Mouse (Mus musculus) hindbrain, embryonic 12.5 days (tissue): ENCODE data around the gene Mical2. TPM values are rescaled to one million over a fixed set of nuclear protein-coding genes. Genes with fewer than 3 reads are reported as not detected.

Experiments used
- ATAC-seq: fragments of 200-750 bp; cut with Nextera tagmentation; 2 replicates; pipeline ENCODE4 v1.8.0; 2017; ENCODE audit warnings: moderate TSS enrichment; ENCODE audit not compliant: low FRiP score
- H3K27ac ChIP-seq: fragments of 300-500 bp; sonication (generic); 2 replicates; pipeline ENCODE4 v1.5.1; 2016; ENCODE audit warnings: mild to moderate bottlenecking
- H3K27me3 ChIP-seq: fragments of 300-500 bp; sonication (generic); 2 replicates; pipeline ENCODE4 v1.6.1; 2016; ENCODE audit warnings: mild to moderate bottlenecking
- H3K36me3 ChIP-seq: fragments of 300-500 bp; sonication (generic); 2 replicates; pipeline ENCODE4 v1.6.1; 2016; ENCODE audit warnings: mild to moderate bottlenecking
- H3K4me1 ChIP-seq: fragments of 300-500 bp; sonication (generic); 2 replicates; pipeline ENCODE4 v1.6.1; 2016
- H3K4me2 ChIP-seq: fragments of 300-500 bp; sonication (generic); replicated peaks from 2 replicates; pipeline ENCODE4 v1.6.1; 2016; ENCODE audit warnings: mild to moderate bottlenecking
- H3K4me3 ChIP-seq: fragments of 300-500 bp; sonication (generic); 2 replicates; pipeline ENCODE4 v1.5.1; 2016; ENCODE audit warnings: mild to moderate bottlenecking
- H3K9ac ChIP-seq: fragments of 300-500 bp; sonication (generic); 2 replicates; pipeline ENCODE4 v1.6.1; 2016; ENCODE audit warnings: mild to moderate bottlenecking, moderate library complexity
- H3K9me3 ChIP-seq: fragments of 300-500 bp; sonication (generic); replicated peaks from 2 replicates; pipeline ENCODE4 v1.6.1; 2016; ENCODE audit warnings: mild to moderate bottlenecking
- WGBS: fragments of 180-500 bp; shearing (Covaris S2); methylation state at CpG from one replicate; pipeline ENCODE4 v1.1.7; 2016; 5-methylcytosine and 5-hydroxymethylcytosine counted together
- polyA plus RNA-seq: library from polyadenylated mRNA; unstranded; fragments of >200 nt; fragmentation: Nextera tagmentation; extraction: Ambion mirVana; gene quantifications from 2 replicates; pipeline ENCODE4 v1.2.1, GENCODE M21; 2016

Gene Mical2
- polyA plus RNA-seq, 1 experiment from 2014 or later: 1.6 TPM

DNA sequence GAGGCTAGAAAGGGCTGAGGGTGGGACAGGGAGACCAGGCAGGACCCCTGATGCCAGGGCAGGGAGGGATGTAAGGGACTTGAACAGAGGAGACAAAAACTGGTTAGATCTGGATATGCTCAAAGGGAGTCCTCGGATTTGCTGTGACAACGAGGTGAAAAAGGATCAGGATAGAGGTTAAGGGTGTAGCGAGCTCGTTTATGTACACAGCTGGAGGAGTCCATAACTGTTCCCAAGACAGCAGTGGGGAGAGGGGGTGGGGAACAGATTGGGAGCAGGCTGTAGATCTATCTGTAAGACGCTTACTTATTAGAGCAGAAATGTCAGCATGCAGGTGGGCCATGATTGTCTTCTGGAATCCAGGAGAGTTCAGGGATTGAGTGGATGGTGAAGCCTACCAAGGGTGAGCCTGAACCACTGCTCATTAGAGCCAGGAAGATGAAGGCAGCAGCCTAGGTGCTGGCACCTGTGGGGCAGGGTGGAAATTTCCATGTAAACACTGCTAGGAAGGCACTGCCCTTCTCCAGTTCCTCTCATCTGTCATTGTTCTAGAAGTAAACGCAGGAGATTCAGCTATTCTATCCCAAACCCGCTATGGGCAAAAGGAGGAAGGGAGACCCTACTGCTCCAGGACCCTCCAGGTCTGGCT is 67.9 kb downstream of the Mical2 start:
- Histone ChIP-seq H3K9ac (no peak overlapping the region), H3K9me3 (no peaks in the 10 kb centered on the region), H3K4me1 (no peaks in the 10 kb centered on the region), H3K4me2 (no peak overlapping the region), H3K4me3 (no peak overlapping the region), H3K36me3 (no peaks in the 10 kb centered on the region), H3K27ac (no peak overlapping the region), H3K27me3 (no peaks in the 10 kb centered on the region)
- no peak for ATAC-seq
- 69% methylated on average over 7 of the region's 7 CpGs for WGBS

DNA sequence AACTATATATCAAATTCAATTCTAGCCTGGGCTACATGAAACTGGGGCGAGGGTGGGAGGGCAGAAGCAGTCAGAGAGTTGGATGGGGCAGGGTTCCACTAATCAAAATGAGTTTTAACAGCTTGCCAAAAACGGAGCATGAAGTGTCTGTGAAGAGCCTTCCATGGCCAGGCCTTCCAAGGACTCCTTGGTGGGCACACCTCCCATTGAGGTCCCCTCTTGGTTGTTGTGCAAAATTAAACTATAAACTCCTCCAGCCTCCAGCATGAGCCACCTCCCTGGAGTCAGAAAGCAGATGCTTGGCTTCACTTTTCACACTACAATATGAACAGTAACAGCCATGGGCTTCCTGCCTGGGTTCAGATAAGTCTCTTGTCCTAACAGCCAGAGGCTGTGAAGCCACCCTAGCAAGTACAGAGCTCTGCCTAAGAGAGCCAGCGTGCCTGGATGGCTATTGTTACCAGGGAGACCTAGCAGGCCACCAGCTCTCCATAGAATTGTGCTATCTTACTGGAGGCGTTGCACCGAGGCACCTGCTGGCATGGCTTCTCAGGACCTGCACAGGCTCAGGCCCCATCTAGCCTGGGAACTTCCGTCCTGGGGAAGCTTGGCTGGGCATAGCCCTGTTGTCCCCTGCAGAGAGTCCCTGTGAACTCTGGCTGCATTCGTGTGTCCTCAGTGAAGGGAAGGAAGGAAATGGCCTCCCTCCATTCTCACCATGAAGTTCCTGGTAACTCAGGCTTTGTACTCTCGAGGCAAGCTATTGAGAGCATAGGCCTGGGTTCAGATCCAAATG is 70.0 kb downstream of the Mical2 start:
- Histone ChIP-seq H3K4me1 (0 out of 2 replicates have a peak, but pooled peaks cover 4% of the 10 kb centered on the region), H3K9me3 (no peaks in the 10 kb centered on the region), H3K27me3 (no peaks in the 10 kb centered on the region), H3K9ac (no peak overlapping the region), H3K4me3 (no peak overlapping the region), H3K36me3 (no peaks in the 10 kb centered on the region), H3K4me2 (no peak overlapping the region), H3K27ac (no peak overlapping the region)
- ATAC-seq: no peak
- 62% methylated on average over 8 of the region's 8 CpGs for WGBS

DNA sequence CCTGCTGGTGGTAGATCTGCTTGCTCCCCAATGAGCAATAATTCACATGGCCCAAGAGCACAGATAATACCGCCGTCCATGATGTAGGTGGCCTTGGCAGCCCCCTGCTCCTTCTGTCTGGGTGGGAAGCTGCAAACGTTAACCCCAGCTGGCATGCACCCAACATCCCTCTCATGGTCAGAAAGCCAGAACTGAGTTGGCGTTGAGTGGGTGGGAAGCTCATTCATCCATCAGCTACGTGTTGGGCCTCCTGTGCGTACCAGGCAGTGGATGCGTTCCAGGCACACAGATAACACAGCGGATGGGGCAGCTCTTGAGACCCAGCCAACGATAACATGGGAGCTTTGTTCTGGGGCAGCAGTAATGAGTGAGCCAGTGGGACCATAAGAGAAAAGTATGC is 72.4 kb downstream of the Mical2 start:
- H3K9ac ChIP-seq: no peak overlapping the region
- no peaks in the 10 kb centered on the region for H3K9me3 ChIP-seq
- no peak overlapping the region for H3K4me2 ChIP-seq
- WGBS: 84% methylated on average over 9 of the region's 9 CpGs
- no peaks in the 10 kb centered on the region for H3K27me3 ChIP-seq
- H3K27ac ChIP-seq: no peak overlapping the region
- no peak overlapping the region for H3K4me3 ChIP-seq
- H3K4me1 ChIP-seq: 0 out of 2 replicates have a peak, but pooled peaks cover 4% of the 10 kb centered on the region
- no peaks in the 10 kb centered on the region for H3K36me3 ChIP-seq
- no peak for ATAC-seq

DNA sequence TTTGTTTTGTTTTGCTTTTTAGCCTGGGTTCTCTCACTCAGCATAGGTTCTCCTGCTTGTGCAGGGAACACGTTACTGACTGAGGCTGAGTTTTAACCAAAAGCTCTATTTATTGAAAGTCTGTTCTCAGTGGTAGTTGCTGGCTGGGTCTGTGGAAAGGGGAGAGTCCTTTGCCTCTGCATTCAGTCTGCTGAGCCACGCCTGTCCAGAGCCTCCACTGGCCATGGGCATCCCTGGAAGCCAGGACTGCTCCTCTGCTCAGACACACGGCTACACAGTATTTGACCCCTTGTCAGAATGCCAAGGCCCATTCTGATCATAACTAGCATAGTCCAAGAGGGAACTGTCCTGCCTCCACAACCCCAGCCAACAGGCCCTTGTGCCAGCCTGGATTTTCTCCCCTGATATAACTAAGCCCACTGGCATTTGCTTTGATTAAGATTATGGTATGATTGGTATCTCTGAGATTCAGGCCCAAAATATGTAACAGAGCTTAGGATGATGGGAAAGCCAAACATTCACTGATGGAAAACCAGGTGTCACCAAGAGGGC is 73.3 kb downstream of the Mical2 start:
- WGBS: 73% methylated on average over 3 of the region's 3 CpGs
- H3K27me3 ChIP-seq: no peaks in the 10 kb centered on the region
- no peak for ATAC-seq
- H3K9ac ChIP-seq: no peak overlapping the region
- H3K4me2 ChIP-seq: no peak overlapping the region
- H3K9me3 ChIP-seq: no peaks in the 10 kb centered on the region
- H3K4me3 ChIP-seq: no peak overlapping the region
- 0 out of 2 replicates have a peak, but pooled peaks cover 4% of the 10 kb centered on the region for H3K4me1 ChIP-seq
- H3K27ac ChIP-seq: no peak overlapping the region
- no peaks in the 10 kb centered on the region for H3K36me3 ChIP-seq

DNA sequence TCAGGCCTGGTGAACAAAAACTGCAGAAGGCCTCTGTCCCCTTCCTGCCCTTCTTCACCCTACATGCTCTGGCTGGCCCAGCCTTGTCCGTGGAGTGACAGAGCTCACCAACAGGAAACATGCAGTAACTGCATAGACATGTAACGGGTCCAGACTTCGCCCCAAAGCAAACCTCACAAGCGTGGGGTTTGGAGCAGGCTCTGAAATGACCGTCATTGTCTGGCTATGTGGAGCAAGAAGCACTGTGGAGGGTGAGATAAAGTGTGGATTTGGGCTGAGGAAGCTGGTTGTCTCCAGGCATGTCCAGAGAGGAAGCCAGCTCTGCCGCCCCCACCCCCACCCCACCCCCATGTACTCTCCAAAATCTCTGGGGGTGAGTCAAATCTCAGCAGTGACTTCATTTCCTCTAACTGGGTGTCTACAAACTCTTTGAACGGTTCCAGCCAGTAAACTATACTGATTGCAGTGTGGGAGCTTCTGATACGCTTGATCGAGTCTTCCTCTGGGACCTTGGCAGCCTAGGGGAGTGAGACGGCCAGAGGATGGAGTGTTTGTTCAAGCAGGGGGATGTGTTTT is 74.0 kb downstream of the Mical2 start:
- Histone ChIP-seq H3K27ac (no peak overlapping the region), H3K9ac (no peak overlapping the region), H3K4me2 (no peak overlapping the region), H3K36me3 (no peaks in the 10 kb centered on the region), H3K4me1 (0 out of 2 replicates have a peak, but pooled peaks cover 4% of the 10 kb centered on the region), H3K4me3 (no peak overlapping the region), H3K9me3 (no peaks in the 10 kb centered on the region), H3K27me3 (no peaks in the 10 kb centered on the region)
- WGBS: 72% methylated on average over 10 of the region's 10 CpGs
- ATAC-seq: no peak

DNA sequence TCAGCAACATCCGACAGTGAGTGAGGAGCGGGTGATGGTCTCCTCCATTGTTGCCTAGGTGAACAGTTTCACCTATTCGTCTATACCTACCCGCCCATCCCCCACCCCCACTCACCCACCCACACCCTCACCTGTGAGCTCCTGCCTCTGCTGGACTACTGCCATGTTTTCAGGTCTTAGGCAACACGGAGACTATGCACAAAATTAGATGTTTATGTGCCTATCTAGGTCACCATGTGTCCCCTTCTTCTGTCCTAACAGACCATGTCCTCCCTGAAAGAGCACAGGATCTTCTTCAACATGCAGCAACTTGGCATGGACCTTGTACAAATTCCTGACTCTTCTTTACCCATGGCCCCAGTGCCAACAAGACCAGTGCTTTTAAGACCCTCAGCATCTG is 74.5 kb downstream of the Mical2 start:
- Histone ChIP-seq H3K4me3 (no peak overlapping the region), H3K27me3 (no peaks in the 10 kb centered on the region), H3K4me1 (0 out of 2 replicates have a peak, but pooled peaks cover 4% of the 10 kb centered on the region), H3K4me2 (no peak overlapping the region), H3K36me3 (no peaks in the 10 kb centered on the region), H3K9me3 (no peaks in the 10 kb centered on the region), H3K27ac (no peak overlapping the region), H3K9ac (no peak overlapping the region)
- ATAC-seq: no peak
- WGBS: 82% methylated on average over 5 of the region's 5 CpGs

DNA sequence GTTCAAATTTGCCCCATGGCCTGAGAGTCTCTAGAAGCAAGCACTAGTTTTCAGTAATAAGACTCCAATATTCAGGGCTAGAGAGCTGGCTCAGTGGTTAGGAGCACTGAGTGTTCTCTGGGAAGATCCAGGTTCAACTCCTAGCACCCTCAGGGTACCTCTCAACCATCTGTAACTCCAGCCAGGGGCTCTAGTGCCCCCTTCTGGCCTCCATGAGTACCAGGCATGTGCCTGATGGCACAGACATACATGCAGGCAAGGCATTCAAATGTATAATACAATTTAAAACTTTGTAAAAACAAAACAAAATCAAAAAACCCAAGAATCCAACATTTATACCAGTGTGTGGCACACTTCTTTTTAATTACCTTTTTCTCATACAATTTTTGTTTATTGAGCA is 75.4 kb downstream of the Mical2 start:
- 0 out of 2 replicates have a peak, but pooled peaks cover 4% of the 10 kb centered on the region for H3K4me1 ChIP-seq
- no peak overlapping the region for H3K4me2 ChIP-seq
- no peaks in the 10 kb centered on the region for H3K9me3 ChIP-seq
- H3K27me3 ChIP-seq: no peaks in the 10 kb centered on the region
- no peak for ATAC-seq
- no peak overlapping the region for H3K4me3 ChIP-seq
- no peak overlapping the region for H3K27ac ChIP-seq
- no peaks in the 10 kb centered on the region for H3K36me3 ChIP-seq
- H3K9ac ChIP-seq: no peak overlapping the region

DNA sequence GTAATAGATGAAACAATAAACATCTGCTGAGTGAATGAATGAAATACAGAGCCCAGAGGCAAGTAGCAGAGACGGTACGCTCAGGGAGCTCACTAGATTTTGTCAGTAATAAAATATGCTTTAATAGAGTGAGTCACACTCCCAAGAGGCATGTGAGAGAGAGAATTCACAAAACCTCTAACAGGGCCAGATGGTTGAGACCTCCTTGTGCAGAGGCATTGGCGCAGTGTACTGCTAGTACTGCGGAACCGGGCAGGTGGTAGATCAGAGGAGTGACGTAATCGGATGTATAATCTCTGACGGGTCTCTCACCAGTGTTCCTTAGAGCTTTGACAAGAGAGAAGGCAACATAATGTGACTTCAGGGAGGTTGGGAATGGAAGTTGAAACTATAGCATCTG is 78.7 kb downstream of the Mical2 start:
- Histone ChIP-seq H3K9ac (no peak overlapping the region), H3K4me3 (no peak overlapping the region), H3K27ac (no peak overlapping the region), H3K27me3 (no peaks in the 10 kb centered on the region), H3K9me3 (no peaks in the 10 kb centered on the region), H3K4me1 (0 out of 2 replicates have a peak, but pooled peaks cover 2% of the 10 kb centered on the region), H3K36me3 (no peaks in the 10 kb centered on the region), H3K4me2 (no peak overlapping the region)
- ATAC-seq: no peak
- 84% methylated on average over 8 of the region's 8 CpGs for WGBS

DNA sequence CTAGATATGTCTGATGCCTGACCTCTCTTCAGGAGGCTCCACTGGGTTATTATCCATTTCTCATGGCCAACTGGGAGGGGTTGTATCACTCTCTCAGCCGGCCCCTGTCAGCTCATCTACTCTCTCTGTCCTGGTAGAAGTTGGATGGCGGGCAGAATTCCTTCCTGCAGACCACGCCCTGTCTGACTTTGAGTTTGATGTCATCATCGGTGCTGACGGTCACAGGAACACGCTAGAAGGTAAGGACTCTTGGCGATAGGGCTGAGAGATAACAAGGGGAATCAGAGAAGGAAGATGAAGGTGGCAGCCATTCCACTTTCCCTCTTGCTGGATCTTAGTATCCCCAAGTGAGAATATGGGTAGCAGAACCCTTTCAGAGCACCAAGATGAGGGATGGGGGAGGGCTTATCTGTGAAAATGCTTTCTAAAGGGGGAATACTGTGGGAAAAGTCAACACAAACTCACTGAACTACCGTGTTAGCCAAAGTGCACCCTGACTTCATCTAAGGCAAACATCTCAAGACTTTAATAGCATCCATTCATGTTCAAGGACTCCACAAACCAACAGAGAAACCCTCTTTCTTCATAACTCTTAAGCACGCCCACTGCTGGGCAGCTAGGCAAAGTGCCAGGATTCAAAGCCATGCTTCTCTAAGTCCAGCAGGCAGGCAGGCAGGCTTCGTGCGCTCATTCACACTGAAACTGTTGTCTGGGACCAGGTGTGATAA is 83.8 kb downstream of the Mical2 start:
- Histone ChIP-seq H3K4me3 (no peak overlapping the region), H3K9me3 (no peaks in the 10 kb centered on the region), H3K4me1 (peaks cover 9% of the 10 kb centered on the region), H3K36me3 (no peaks in the 10 kb centered on the region), H3K27me3 (no peaks in the 10 kb centered on the region), H3K9ac (no peak overlapping the region), H3K4me2 (no peak overlapping the region), H3K27ac (no peak overlapping the region)
- no peak for ATAC-seq
- WGBS: 91% methylated on average over 11 of the region's 11 CpGs

DNA sequence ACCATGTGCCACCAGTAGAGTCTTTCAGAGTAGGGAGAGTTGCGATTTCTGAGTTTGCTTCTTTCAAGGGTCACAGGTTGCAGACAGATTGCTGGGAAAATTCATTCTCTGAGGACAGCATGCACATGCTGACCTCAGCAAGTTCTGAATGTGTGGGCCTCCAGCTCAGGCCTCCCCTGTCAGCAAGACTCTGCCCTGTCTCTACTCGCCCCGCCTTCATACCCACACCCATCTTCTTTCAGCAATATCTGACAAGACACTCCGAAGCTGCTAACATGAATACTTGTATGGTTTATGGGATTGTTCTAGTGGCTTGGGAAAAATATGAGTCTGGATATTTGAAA is 84.3 kb downstream of the Mical2 start:
- Histone ChIP-seq H3K4me2 (no peak overlapping the region), H3K36me3 (no peaks in the 10 kb centered on the region), H3K4me1 (peaks cover 9% of the 10 kb centered on the region), H3K9me3 (no peaks in the 10 kb centered on the region), H3K27me3 (no peaks in the 10 kb centered on the region), H3K27ac (no peak overlapping the region), H3K9ac (no peak overlapping the region), H3K4me3 (no peak overlapping the region)
- no peak for ATAC-seq
- 88% methylated on average over 4 of the region's 4 CpGs for WGBS

DNA sequence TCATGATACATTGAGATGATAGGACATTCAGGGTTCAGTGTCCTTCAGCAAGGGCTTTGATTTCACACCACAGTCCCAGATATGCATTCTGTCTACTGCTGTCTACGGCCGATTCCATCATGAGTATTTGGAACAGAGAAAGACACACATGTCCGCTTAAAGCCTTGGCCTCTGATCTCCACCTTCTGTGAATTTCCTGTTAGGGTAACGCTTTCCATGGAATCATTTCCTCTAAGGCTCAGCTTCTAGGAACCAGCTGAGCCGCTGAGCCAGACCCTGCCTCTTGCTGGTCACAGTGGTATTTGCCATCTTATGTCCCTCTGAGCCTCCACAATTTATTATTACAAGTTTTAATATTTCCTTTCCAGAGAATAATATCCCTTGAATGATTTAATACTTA is 87.6 kb downstream of the Mical2 start:
- H3K9me3 ChIP-seq: no peaks in the 10 kb centered on the region
- no peak overlapping the region for H3K4me2 ChIP-seq
- H3K4me3 ChIP-seq: no peak overlapping the region
- no peaks in the 10 kb centered on the region for H3K27me3 ChIP-seq
- no peaks in the 10 kb centered on the region for H3K36me3 ChIP-seq
- peaks cover 9% of the 10 kb centered on the region for H3K4me1 ChIP-seq
- 75% methylated on average over 5 of the region's 5 CpGs for WGBS
- H3K27ac ChIP-seq: peak overlapping the region; percentile 17; the same call in 1 of the 2 replicates
- no peak overlapping the region for H3K9ac ChIP-seq
- ATAC-seq: no peak

DNA sequence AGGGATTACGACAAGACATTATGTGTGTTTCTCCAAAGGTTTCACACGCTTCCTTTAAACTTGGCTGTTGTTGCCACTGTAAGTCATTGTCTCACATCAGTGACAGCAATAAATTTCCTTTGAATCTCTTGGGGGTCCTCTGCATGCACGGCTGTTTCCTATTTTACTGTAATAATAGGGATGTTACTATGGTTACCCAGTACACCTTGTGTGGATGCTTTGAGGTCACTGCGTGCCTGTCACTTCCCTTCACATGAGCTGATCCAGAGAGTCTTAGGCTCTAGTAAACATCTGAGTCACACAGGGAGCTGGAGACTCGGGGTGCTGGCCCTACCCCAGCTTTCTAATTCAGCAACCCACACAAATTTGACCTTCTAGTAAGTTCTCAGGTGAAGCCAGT is 88.0 kb downstream of the Mical2 start:
- Histone ChIP-seq H3K4me2 (no peak overlapping the region), H3K9ac (no peak overlapping the region), H3K4me3 (no peak overlapping the region), H3K4me1 (peaks cover 9% of the 10 kb centered on the region), H3K27me3 (no peaks in the 10 kb centered on the region), H3K36me3 (no peaks in the 10 kb centered on the region), H3K27ac (0 out of 2 replicates have a peak overlapping the region, but pooled peaks have one; percentile 17), H3K9me3 (no peaks in the 10 kb centered on the region)
- peak; percentile 52 for ATAC-seq
- 45% methylated on average over 5 of the region's 5 CpGs for WGBS
